Mouse (Mus musculus) MEL-GATA-1-ER (cell line): Measurements from ENCODE around the gene Cald1.

ENCODE experiments used
- DNase-seq: peaks from one replicate; pipeline ENCODE4 v3.0.0-alpha.2; 2012; ENCODE audit warnings: low read depth; ENCODE audit errors: extremely low read depth

Gene Cald1

GRCm38 (mm10) chr6:34716888-34717635 is 118.8 kb downstream of the Cald1 start:
- DNase-seq, result no peak

GRCm38 (mm10) chr6:34717651-34718050 is 119.4 kb downstream of the Cald1 start:
- DNase-seq, result no peak

- DNase-seq, result no peak
Measured at GRCm38 (mm10) chr6:34719141-34719680, 120.9 kb downstream of the Cald1 start.

- no peak for DNase-seq
Measured at GRCm38 (mm10) chr6:34720447-34720846, 122.1 kb downstream of the Cald1 start.

- DNase-seq, result no peak
Measured at GRCm38 (mm10) chr6:34721740-34722139, 123.4 kb downstream of the Cald1 start.

GRCm38 (mm10) chr6:34722660-34723059 is 124.4 kb downstream of the Cald1 start:
- DNase-seq, result no peak

- DNase-seq, result no peak
Measured at GRCm38 (mm10) chr6:34723250-34723904, 125.1 kb downstream of the Cald1 start.

- no peak for DNase-seq
Measured at GRCm38 (mm10) chr6:34725660-34726059, 127.4 kb downstream of the Cald1 start.

GRCm38 (mm10) chr6:34726104-34726503 is 127.8 kb downstream of the Cald1 start:
- no peak for DNase-seq

GRCm38 (mm10) chr6:34727316-34727983 is 129.2 kb downstream of the Cald1 start:
- no peak for DNase-seq

GRCm38 (mm10) chr6:34729449-34730151 is 131.3 kb downstream of the Cald1 start:
- DNase-seq, result no peak

- no peak for DNase-seq
Measured at GRCm38 (mm10) chr6:34731007-34731406, 132.7 kb downstream of the Cald1 start.

GRCm38 (mm10) chr6:34731529-34731928 is 133.2 kb downstream of the Cald1 start:
- DNase-seq, result no peak

GRCm38 (mm10) chr6:34734940-34735695 is 136.8 kb downstream of the Cald1 start:
- no peak for DNase-seq

GRCm38 (mm10) chr6:34736934-34737333 is 138.6 kb downstream of the Cald1 start:
- no peak for DNase-seq

- no peak for DNase-seq
Measured at GRCm38 (mm10) chr6:34743946-34744345, 145.6 kb downstream of the Cald1 start.

GRCm38 (mm10) chr6:34747846-34748245 is 149.5 kb downstream of the Cald1 start:
- DNase-seq, result no peak

- no peak for DNase-seq
Measured at GRCm38 (mm10) chr6:34748566-34748965, 150.3 kb downstream of the Cald1 start.

- DNase-seq, result no peak
Measured at GRCm38 (mm10) chr6:34749526-34749925, 151.2 kb downstream of the Cald1 start.

- no peak for DNase-seq
Measured at GRCm38 (mm10) chr6:34750487-34751120, 152.3 kb downstream of the Cald1 start.
